ENCODE assay signal across 16 mouse cellular contexts in the genomic region with DNA sequence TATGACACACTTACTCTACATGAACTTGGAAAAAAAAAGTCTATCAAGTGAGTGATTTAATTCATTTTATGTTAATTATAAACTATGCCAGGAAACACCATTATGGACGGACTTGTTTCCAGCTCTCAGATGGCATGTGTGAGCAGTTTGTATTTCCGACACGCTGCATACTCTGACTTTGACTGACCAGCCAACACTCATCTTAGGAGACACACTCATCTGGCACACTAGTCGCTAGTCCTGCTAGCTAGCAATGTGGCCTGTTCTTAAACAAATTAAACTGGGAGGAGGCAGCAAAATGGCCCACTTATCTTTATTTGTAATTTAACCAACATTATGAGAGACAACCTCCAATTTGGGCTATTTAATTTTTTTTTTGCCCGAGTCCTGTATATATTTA.
DNase-seq lines count a peak whose midpoint lies in the region; ATAC-seq lines count a peak whose summit lies in the region.
"Had no signal": no experiment of that assay in that cellular context is flagged by ENCODE, and none has a peak within 500 bp of the region (broad histone marks: within the 10 kb centered on the region; RNA-seq: fewer than 3 reads in every experiment).

No protein-coding gene starts in this region.

- no peaks in the 10 kb centered on the region for H3K36me3 ChIP-seq in heart, embryonic 13.5 days
- H3K36me3 ChIP-seq in heart, embryonic 11.5 days (ENCODE audit: control insufficient read depth, insufficient read depth, low read length), result no peaks in the 10 kb centered on the region
- no peaks in the 10 kb centered on the region for H3K36me3 ChIP-seq in neural tube, embryonic 12.5 days
- no peaks in the 10 kb centered on the region for H3K36me3 ChIP-seq in hindbrain, embryonic 16.5 days (ENCODE audit: control insufficient read depth, insufficient read depth, low read length)
- H3K36me3 ChIP-seq in liver, embryonic 12.5 days, result no peaks in the 10 kb centered on the region
- H3K36me3 ChIP-seq: limb, embryonic 12.5 days; stomach, embryonic 15.5 days had no signal

- H3K4me2 ChIP-seq in heart, embryonic 13.5 days, result peak overlapping the region; percentile 43; the same call in 1 of the 2 replicates
- H3K4me2 ChIP-seq in heart, embryonic 11.5 days, result no peak overlapping the region
- H3K4me2 ChIP-seq in neural tube, embryonic 12.5 days (replicated peaks), result peak overlapping the region; percentile 36; the same call in 1 of the 2 replicates
- H3K4me2 ChIP-seq in hindbrain, embryonic 16.5 days (ENCODE audit: low read length), result peak overlapping the region; percentile 46
- no peak overlapping the region for H3K4me2 ChIP-seq in liver, embryonic 12.5 days
- H3K4me2 ChIP-seq: limb, embryonic 12.5 days; stomach, embryonic 15.5 days had no signal

- 63% methylated on average over 5 of the region's 5 CpGs for WGBS in heart, embryonic 13.5 days
- WGBS in heart, embryonic 11.5 days (ENCODE audit: insufficient replicate concordance), result 74% methylated on average over 5 of the region's 5 CpGs
- 71% methylated on average over 5 of the region's 5 CpGs for WGBS in neural tube, embryonic 12.5 days
- WGBS in hindbrain, embryonic 16.5 days, result 53% methylated on average over 5 of the region's 5 CpGs
- 70% methylated on average over 5 of the region's 5 CpGs for WGBS in liver, embryonic 12.5 days (ENCODE audit: insufficient replicate concordance)

- H3K9ac ChIP-seq in heart, embryonic 13.5 days, result no peak overlapping the region
- no peak overlapping the region for H3K9ac ChIP-seq in heart, embryonic 11.5 days (ENCODE audit: low read depth, low read length)
- no peak overlapping the region for H3K9ac ChIP-seq in neural tube, embryonic 12.5 days
- no peak overlapping the region for H3K9ac ChIP-seq in hindbrain, embryonic 16.5 days (ENCODE audit: low read depth, low read length)
- H3K9ac ChIP-seq in liver, embryonic 12.5 days, result no peak overlapping the region
- H3K9ac ChIP-seq: limb, embryonic 12.5 days; liver, embryonic 14.5 days; stomach, embryonic 15.5 days had no signal

- H3K27me3 ChIP-seq in heart, embryonic 13.5 days (replicated peaks), result no peaks in the 10 kb centered on the region
- no peaks in the 10 kb centered on the region for H3K27me3 ChIP-seq in heart, embryonic 11.5 days (ENCODE audit: control insufficient read depth, insufficient read depth, low read length)
- H3K27me3 ChIP-seq in neural tube, embryonic 12.5 days (replicated peaks), result no peaks in the 10 kb centered on the region
- H3K27me3 ChIP-seq in hindbrain, embryonic 16.5 days (replicated peaks; ENCODE audit: control insufficient read depth, insufficient read depth, low read length), result no peaks in the 10 kb centered on the region
- no peaks in the 10 kb centered on the region for H3K27me3 ChIP-seq in liver, embryonic 12.5 days (replicated peaks)
- H3K27me3 ChIP-seq: stomach, embryonic 15.5 days had no signal

- H3K4me1 ChIP-seq in heart, embryonic 13.5 days, result peaks cover 9% of the 10 kb centered on the region; the same call in 1 of the 2 replicates
- no peaks in the 10 kb centered on the region for H3K4me1 ChIP-seq in heart, embryonic 11.5 days (ENCODE audit: control insufficient read depth, insufficient read depth, low read length)
- H3K4me1 ChIP-seq in neural tube, embryonic 12.5 days, result peaks cover 20% of the 10 kb centered on the region
- peaks cover 14% of the 10 kb centered on the region for H3K4me1 ChIP-seq in hindbrain, embryonic 16.5 days (ENCODE audit: control insufficient read depth, insufficient read depth, low read depth, low read length)
- no peaks in the 10 kb centered on the region for H3K4me1 ChIP-seq in liver, embryonic 12.5 days
- H3K4me1 ChIP-seq: stomach, embryonic 15.5 days had no signal

- no peak overlapping the region for H3K4me3 ChIP-seq in heart, embryonic 13.5 days
- H3K4me3 ChIP-seq in heart, embryonic 11.5 days (ENCODE audit: low read depth, low read length), result no peak overlapping the region
- H3K4me3 ChIP-seq in neural tube, embryonic 12.5 days, result no peak overlapping the region
- no peak overlapping the region for H3K4me3 ChIP-seq in hindbrain, embryonic 16.5 days (ENCODE audit: low read length)
- no peak overlapping the region for H3K4me3 ChIP-seq in liver, embryonic 12.5 days
- H3K4me3 ChIP-seq: limb, embryonic 12.5 days; myocyte; stomach, embryonic 15.5 days had no signal

- no peak for ATAC-seq in heart, embryonic 13.5 days (ENCODE audit: extremely low read depth, insufficient number of reproducible peaks, low FRiP score, low TSS enrichment)
- ATAC-seq in heart, embryonic 11.5 days (replicated peaks; ENCODE audit: insufficient number of reproducible peaks, low FRiP score, low TSS enrichment), result no peak
- no peak for ATAC-seq in neural tube, embryonic 12.5 days (ENCODE audit: low FRiP score, low read depth)
- ATAC-seq in hindbrain, embryonic 16.5 days, result no peak
- ATAC-seq in liver, embryonic 12.5 days, result no peak

- H3K27ac ChIP-seq in heart, embryonic 13.5 days (replicated peaks), result no peak overlapping the region
- H3K27ac ChIP-seq in heart, embryonic 11.5 days (ENCODE audit: low read depth, low read length), result no peak overlapping the region
- H3K27ac ChIP-seq in neural tube, embryonic 12.5 days, result no peak overlapping the region
- H3K27ac ChIP-seq in hindbrain, embryonic 16.5 days (ENCODE audit: low read depth, low read length), result peak overlapping the region; percentile 31; the same call in 1 of the 2 replicates
- H3K27ac ChIP-seq in liver, embryonic 12.5 days, result no peak overlapping the region
- H3K27ac ChIP-seq: limb, embryonic 12.5 days; liver, embryonic 14.5 days; stomach, embryonic 15.5 days had no signal

- H3K9me3 ChIP-seq in heart, embryonic 13.5 days, result no peaks in the 10 kb centered on the region
- no peaks in the 10 kb centered on the region for H3K9me3 ChIP-seq in heart, embryonic 11.5 days (replicated peaks; ENCODE audit: control insufficient read depth, low read length)
- no peaks in the 10 kb centered on the region for H3K9me3 ChIP-seq in neural tube, embryonic 12.5 days
- no peaks in the 10 kb centered on the region for H3K9me3 ChIP-seq in hindbrain, embryonic 16.5 days (ENCODE audit: control insufficient read depth, low read length)
- no peaks in the 10 kb centered on the region for H3K9me3 ChIP-seq in liver, embryonic 12.5 days (replicated peaks)
- H3K9me3 ChIP-seq: limb, embryonic 12.5 days; stomach, embryonic 15.5 days had no signal

- no peak for DNase-seq in neural tube, embryonic 10.5 days (ENCODE audit: extremely low spot score, low spot score)
- DNase-seq in lung, postnatal 10 days, result no peak
- no peak for DNase-seq in spleen, adult 12 weeks (ENCODE audit: low spot score)
- DNase-seq: adrenal gland, adult 8-10 months; B cell, adult 2 months; cerebellum, adult 18-20 months; thymus, adult 2 months had no signal

Comparison
In these comparisons a context has a peak if more than half of its experiments do, and no peak if none do; other contexts are left out.
1. H3K4me2 ChIP-seq: peak in heart, embryonic 13.5 days (single experiment), neural tube, embryonic 12.5 days (single experiment) and hindbrain, embryonic 16.5 days (single experiment); none in heart, embryonic 11.5 days (single experiment) and liver, embryonic 12.5 days (single experiment).